Mouse (Mus musculus): ENCODE measurements around the gene Pkn3.
A peak's percentile ranks its signal among the peaks of the same experiment; 100 is the strongest.
"Not testable (repeated sequence)": the region's sequence is repeated elsewhere in the genome, so short reads cannot be mapped to it uniquely, and the experiment has no call there.

Pkn3 gene

GRCm38 (mm10) chr2:30095882-30096527 lies 18.5 kb downstream of the Pkn3 start:
- DNase-seq (ENCODE audit: extremely low spot score, low spot score): peak; percentile 51

GRCm38 (mm10) chr2:30100214-30100613 lies 22.7 kb downstream of the Pkn3 start:
- no peak for DNase-seq (ENCODE audit: extremely low spot score, low spot score)

- peak; percentile 52 for DNase-seq (ENCODE audit: extremely low spot score, low spot score)
These were observed 28.9 kb downstream of the Pkn3 start for GRCm38 (mm10) chr2:30106364-30106763.

GRCm38 (mm10) chr2:30107646-30108045 lies 30.2 kb downstream of the Pkn3 start:
- no peak for DNase-seq (ENCODE audit: extremely low spot score, low spot score)

GRCm38 (mm10) chr2:30108260-30108659 lies 30.8 kb downstream of the Pkn3 start:
- no peak for DNase-seq (ENCODE audit: extremely low spot score, low spot score)

- DNase-seq (ENCODE audit: extremely low spot score, low spot score): no peak
These were observed 34.0 kb downstream of the Pkn3 start for GRCm38 (mm10) chr2:30111500-30111899.

- no peak for DNase-seq (ENCODE audit: extremely low spot score, low spot score)
These were observed 35.1 kb downstream of the Pkn3 start for GRCm38 (mm10) chr2:30112564-30112963.

- DNase-seq (ENCODE audit: extremely low spot score, low spot score): no peak
These were observed 42.2 kb downstream of the Pkn3 start for GRCm38 (mm10) chr2:30119641-30120051.

GRCm38 (mm10) chr2:30120269-30120668 lies 42.8 kb downstream of the Pkn3 start:
- DNase-seq (ENCODE audit: extremely low spot score, low spot score): no peak

GRCm38 (mm10) chr2:30122766-30123165 lies 45.3 kb downstream of the Pkn3 start:
- no peak for DNase-seq (ENCODE audit: extremely low spot score, low spot score)

GRCm38 (mm10) chr2:30123729-30124471 lies 46.4 kb downstream of the Pkn3 start:
- no peak for DNase-seq (ENCODE audit: extremely low spot score, low spot score)

GRCm38 (mm10) chr2:30124472-30125274 lies 47.2 kb downstream of the Pkn3 start, which contains the start of gene Zer1:
Gene Zer1, minus strand, starts transcription at chr2:30124585.
- DNase-seq (ENCODE audit: extremely low spot score, low spot score): peak; percentile 93

- no peak for DNase-seq (ENCODE audit: extremely low spot score, low spot score)
These were observed 51.3 kb downstream of the Pkn3 start for GRCm38 (mm10) chr2:30128789-30129188.

GRCm38 (mm10) chr2:30130156-30130555 lies 52.7 kb downstream of the Pkn3 start:
- no peak for DNase-seq (ENCODE audit: extremely low spot score, low spot score)

- DNase-seq (ENCODE audit: extremely low spot score, low spot score): not testable (repeated sequence)
These were observed 53.8 kb downstream of the Pkn3 start for GRCm38 (mm10) chr2:30131240-30131639.

- DNase-seq (ENCODE audit: extremely low spot score, low spot score): no peak
These were observed 55.5 kb downstream of the Pkn3 start for GRCm38 (mm10) chr2:30132801-30133612.

GRCm38 (mm10) chr2:30133613-30134377 lies 56.3 kb downstream of the Pkn3 start, which contains the start of gene Tbc1d13:
Gene Tbc1d13, plus strand, starts transcription at chr2:30133746.
- peak; percentile 98 for DNase-seq (ENCODE audit: extremely low spot score, low spot score)

- no peak for DNase-seq (ENCODE audit: extremely low spot score, low spot score)
These were observed 56.9 kb downstream of the Pkn3 start for GRCm38 (mm10) chr2:30134378-30134711.

- DNase-seq (ENCODE audit: extremely low spot score, low spot score): no peak
These were observed 57.6 kb downstream of the Pkn3 start for GRCm38 (mm10) chr2:30134928-30135620.

- DNase-seq (ENCODE audit: extremely low spot score, low spot score): no peak
These were observed 59.0 kb downstream of the Pkn3 start for GRCm38 (mm10) chr2:30136458-30136857.
